Mouse (Mus musculus) intestine, embryonic 15.5 days (tissue): ENCODE measurements around the gene Zfx. TPM values are rescaled to one million over a fixed set of nuclear protein-coding genes. Genes with fewer than 3 reads are reported as not detected.

ENCODE experiments used
- ATAC-seq: fragments of 200-750 bp; cut with Nextera tagmentation; 2 replicates; pipeline ENCODE4 v1.8.0; 2017; ENCODE audit warnings: moderate TSS enrichment, moderate library complexity
- H3K27ac ChIP-seq: fragments of 300-500 bp; sonication (generic); 2 replicates; pipeline ENCODE4 v1.5.1; 2015; ENCODE audit warnings: mild to moderate bottlenecking, inconsistent platforms
- H3K27me3 ChIP-seq: fragments of 300-500 bp; sonication (generic); replicated peaks from 2 replicates; pipeline ENCODE4 v1.6.1; 2015; ENCODE audit warnings: inconsistent platforms
- H3K36me3 ChIP-seq: fragments of 300-500 bp; sonication (generic); 2 replicates; pipeline ENCODE4 v1.6.1; 2015; ENCODE audit warnings: inconsistent platforms
- H3K4me1 ChIP-seq: fragments of 300-500 bp; sonication (generic); replicated peaks from 2 replicates; pipeline ENCODE4 v1.6.1; 2015; ENCODE audit warnings: inconsistent platforms
- H3K4me2 ChIP-seq: fragments of 300-500 bp; sonication (generic); replicated peaks from 2 replicates; pipeline ENCODE4 v1.6.1; 2015; ENCODE audit warnings: mild to moderate bottlenecking, inconsistent platforms
- H3K4me3 ChIP-seq: fragments of 300-500 bp; sonication (generic); replicated peaks from 2 replicates; pipeline ENCODE4 v1.5.1; 2015; ENCODE audit warnings: inconsistent platforms
- H3K9ac ChIP-seq: fragments of 300-500 bp; sonication (generic); 2 replicates; pipeline ENCODE4 v1.6.1; 2015; ENCODE audit warnings: inconsistent platforms
- H3K9me3 ChIP-seq: fragments of 300-500 bp; sonication (generic); 2 replicates; pipeline ENCODE4 v1.6.1; 2016; ENCODE audit warnings: inconsistent platforms
- WGBS: fragments of 180-500 bp; shearing (Covaris S2); methylation state at CpG from one replicate; pipeline ENCODE4 v1.1.7; 2015; 5-methylcytosine and 5-hydroxymethylcytosine counted together
- polyA plus RNA-seq: library from polyadenylated mRNA; unstranded; fragments of >200 nt; fragmentation: Nextera tagmentation; extraction: Ambion mirVana; gene quantifications from 2 replicates; pipeline ENCODE4 v1.2.1, GENCODE M21; 2015

The Zfx gene
- polyA plus RNA-seq, 1 experiment from 2014 or later: 27.2 TPM

DNA sequence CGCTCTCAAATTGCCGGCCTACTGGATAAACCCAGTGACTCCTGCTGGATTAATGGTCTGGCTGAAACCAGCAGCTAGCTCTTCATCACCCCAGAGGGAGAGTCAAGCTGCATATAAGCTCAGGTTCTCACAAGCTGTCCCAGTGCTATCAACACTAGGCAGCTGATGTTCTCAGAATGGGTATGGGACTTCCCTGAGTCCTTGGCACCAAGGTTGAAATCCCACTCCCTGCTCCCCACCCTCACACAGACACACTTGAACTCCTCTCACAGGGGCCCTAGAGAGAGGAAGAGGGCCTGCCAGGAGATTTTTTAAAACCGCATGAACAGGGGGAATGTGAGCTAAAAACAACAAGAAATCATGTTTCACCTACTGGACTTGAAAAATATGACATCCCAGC is 74.5 kb downstream of the Zfx start:
- Histone ChIP-seq H3K4me3 (no peak overlapping the region), H3K27me3 (no peaks in the 10 kb centered on the region), H3K9me3 (no peaks in the 10 kb centered on the region), H3K4me2 (no peak overlapping the region), H3K27ac (no peak overlapping the region), H3K9ac (no peak overlapping the region), H3K36me3 (no peaks in the 10 kb centered on the region), H3K4me1 (no peaks in the 10 kb centered on the region)
- WGBS: 77% methylated on average over 3 of the region's 3 CpGs
- ATAC-seq: no peak

DNA sequence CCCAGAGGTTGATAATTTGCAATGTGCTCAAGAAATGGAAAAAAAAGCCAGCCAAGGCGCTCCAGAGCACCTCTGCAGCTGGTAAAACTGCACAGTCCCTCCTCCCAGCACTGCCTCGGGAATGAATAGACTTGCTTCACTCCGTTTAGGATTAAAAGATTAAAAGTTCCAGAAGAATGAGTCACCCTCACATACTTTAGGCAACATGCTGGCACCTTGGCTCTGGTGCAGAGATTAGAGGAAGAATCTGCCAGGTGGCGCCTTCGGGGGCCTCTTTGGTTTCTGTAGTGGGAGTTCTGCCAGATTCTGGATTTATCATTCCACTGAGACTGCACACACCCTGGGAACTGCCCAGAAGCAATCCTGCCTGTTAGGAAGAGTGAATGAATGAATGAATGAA is 75.5 kb downstream of the Zfx start:
- Histone ChIP-seq H3K36me3 (no peaks in the 10 kb centered on the region), H3K9ac (no peak overlapping the region), H3K4me2 (no peak overlapping the region), H3K27ac (no peak overlapping the region), H3K4me3 (no peak overlapping the region), H3K4me1 (no peaks in the 10 kb centered on the region), H3K27me3 (no peaks in the 10 kb centered on the region), H3K9me3 (no peaks in the 10 kb centered on the region)
- 50% methylated on average over 5 of the region's 5 CpGs for WGBS
- no peak for ATAC-seq

DNA sequence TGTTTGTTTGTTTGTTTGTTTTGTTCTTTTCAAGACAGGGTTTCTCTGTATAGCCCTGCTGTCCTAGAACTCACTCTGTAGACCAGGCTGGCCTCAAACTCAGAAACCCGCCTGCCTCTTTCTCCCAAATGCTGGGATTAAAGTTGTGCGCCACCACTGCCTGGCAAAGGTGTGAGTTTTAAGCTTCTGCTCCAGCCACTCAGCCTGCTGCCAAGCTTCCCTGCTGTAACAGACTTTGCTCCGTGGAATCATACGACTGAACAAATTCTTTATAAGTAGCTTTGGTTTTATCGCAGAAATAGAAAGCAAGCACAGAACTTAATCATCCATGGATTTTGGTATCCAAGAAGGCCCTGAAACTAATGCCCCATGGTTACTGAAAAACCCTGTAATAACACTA is 76.1 kb downstream of the Zfx start:
- no peak for ATAC-seq
- H3K4me1 ChIP-seq: no peaks in the 10 kb centered on the region
- no peak overlapping the region for H3K4me2 ChIP-seq
- no peaks in the 10 kb centered on the region for H3K9me3 ChIP-seq
- H3K36me3 ChIP-seq: no peaks in the 10 kb centered on the region
- H3K9ac ChIP-seq: no peak overlapping the region
- H3K27me3 ChIP-seq: no peaks in the 10 kb centered on the region
- H3K4me3 ChIP-seq: no peak overlapping the region
- no peak overlapping the region for H3K27ac ChIP-seq
- WGBS: 90% methylated on average over 5 of the region's 5 CpGs

DNA sequence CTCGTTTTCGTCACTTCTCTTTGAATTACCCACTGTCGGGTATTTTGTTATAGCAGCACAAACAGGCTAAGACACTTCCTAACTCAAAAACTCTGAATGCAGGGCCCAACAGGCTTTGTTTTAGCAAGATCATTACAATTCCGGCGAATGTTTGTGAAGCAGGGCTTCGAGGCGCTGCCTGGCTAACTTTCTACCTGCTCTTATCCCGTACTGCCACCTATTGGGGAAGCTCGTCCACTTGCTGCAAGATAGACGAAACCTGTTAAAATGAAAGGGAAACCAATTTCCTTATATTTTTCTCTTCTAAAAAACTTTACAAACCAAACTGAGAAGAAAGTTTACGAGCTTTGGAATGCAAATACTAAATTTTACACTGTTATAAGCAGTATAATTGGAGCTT is 90.6 kb downstream of the Zfx start:
- H3K4me2 ChIP-seq: no peak overlapping the region
- no peak for ATAC-seq
- no peak overlapping the region for H3K9ac ChIP-seq
- no peaks in the 10 kb centered on the region for H3K4me1 ChIP-seq
- H3K9me3 ChIP-seq: no peaks in the 10 kb centered on the region
- 0 out of 2 replicates have a peak, but pooled peaks cover 2% of the 10 kb centered on the region for H3K27me3 ChIP-seq
- H3K36me3 ChIP-seq: no peaks in the 10 kb centered on the region
- 26% methylated on average over 11 of the region's 11 CpGs for WGBS
- no peak overlapping the region for H3K27ac ChIP-seq
- H3K4me3 ChIP-seq: no peak overlapping the region

DNA sequence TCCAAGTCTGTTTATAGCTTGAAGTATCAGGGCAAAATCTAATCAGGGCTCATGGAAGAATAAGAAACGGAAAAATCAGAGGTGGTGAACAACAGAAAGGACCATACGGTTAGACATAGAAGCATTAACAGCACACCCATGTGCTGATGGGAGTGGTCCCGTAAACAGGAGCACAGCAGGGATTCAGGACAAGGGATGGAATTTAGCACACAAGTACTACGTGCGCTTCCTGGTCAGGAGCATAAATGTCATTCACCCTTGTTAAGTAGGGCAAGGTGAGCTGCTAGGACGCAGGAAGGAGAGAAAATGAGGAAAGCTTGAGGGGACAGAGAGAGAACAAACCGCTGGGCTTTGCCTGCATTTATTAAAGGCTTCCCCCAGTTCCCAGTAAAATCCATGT is 93.4 kb downstream of the Zfx start:
- Histone ChIP-seq H3K36me3 (no peaks in the 10 kb centered on the region), H3K27ac (no peak overlapping the region), H3K9ac (no peak overlapping the region), H3K4me2 (no peak overlapping the region), H3K9me3 (no peaks in the 10 kb centered on the region), H3K27me3 (0 out of 2 replicates have a peak, but pooled peaks cover 2% of the 10 kb centered on the region), H3K4me3 (no peak overlapping the region), H3K4me1 (no peaks in the 10 kb centered on the region)
- 64% methylated on average over 7 of the region's 7 CpGs for WGBS
- no peak for ATAC-seq

Other genes starting within 250 kb of the Zfx start
- 0.36 and 0.42 TPM in 2 replicates for gene AU015836, start 155.0 kb downstream of the Zfx start, polyA plus RNA-seq
- 64.5 and 70.6 TPM in 2 replicates for gene Eif2s3x, start 89.2 kb upstream of the Zfx start, polyA plus RNA-seq
- 6.0 and 6.6 TPM in 2 replicates for gene Klhl15, start 110.9 kb upstream of the Zfx start, polyA plus RNA-seq
- gene Fam90a1b, start 243.1 kb upstream of the Zfx start, polyA plus RNA-seq: not detected in 2 replicates
- gene Apoo, start 243.4 kb upstream of the Zfx start, polyA plus RNA-seq: 98.5 and 113 TPM in 2 replicates